In genomic region chr9:59692145-59692544, GRCm38 (mm10) we compare ENCODE assay signal across 8 mouse cellular contexts. TPM values are rescaled to one million over a fixed set of nuclear protein-coding genes. Genes with fewer than 3 reads are reported as not detected.
A peak's percentile ranks its signal among the peaks of the same experiment; 100 is the strongest.
DNase-seq lines count a peak whose midpoint lies in the region; ATAC-seq and TF ChIP-seq lines count a peak whose summit lies in the region.

No protein-coding gene starts in this region.

- WGBS in forebrain, embryonic 16.5 days, result 21% methylated on average over 9 of the region's 9 CpGs
- WGBS in lung, embryonic 16.5 days, result 35% methylated on average over 9 of the region's 9 CpGs

- peaks cover 15% of the 10 kb centered on the region for H3K4me1 ChIP-seq in forebrain, embryonic 16.5 days (replicated peaks; ENCODE audit: control insufficient read depth, insufficient read depth, low read length)
- peaks cover 40% of the 10 kb centered on the region for H3K4me1 ChIP-seq in lung, embryonic 16.5 days (replicated peaks; ENCODE audit: control insufficient read depth, insufficient read depth, low read length)

- H3K27me3 ChIP-seq in forebrain, embryonic 16.5 days (replicated peaks; ENCODE audit: control insufficient read depth, insufficient read depth, low read length), result no peaks in the 10 kb centered on the region
- no peaks in the 10 kb centered on the region for H3K27me3 ChIP-seq in lung, embryonic 16.5 days (ENCODE audit: control insufficient read depth, insufficient read depth, low read depth, low read length)

- H3K36me3 ChIP-seq in forebrain, embryonic 16.5 days (ENCODE audit: control insufficient read depth, insufficient read depth), result no peaks in the 10 kb centered on the region
- no peaks in the 10 kb centered on the region for H3K36me3 ChIP-seq in lung, embryonic 16.5 days (ENCODE audit: control insufficient read depth, insufficient read depth, low read length)

- ATAC-seq in forebrain, embryonic 16.5 days, result peak; percentile 72
- ATAC-seq in lung, embryonic 16.5 days (ENCODE audit: low read depth), result peak; percentile 50

- peak overlapping the region; percentile 38 for H3K4me3 ChIP-seq in forebrain, embryonic 16.5 days (replicated peaks; ENCODE audit: low read length)
- H3K4me3 ChIP-seq in lung, embryonic 16.5 days (ENCODE audit: low read length), result peak overlapping the region; percentile 38

- H3K9me3 ChIP-seq in forebrain, embryonic 16.5 days (ENCODE audit: control insufficient read depth, low read length), result no peaks in the 10 kb centered on the region
- no peaks in the 10 kb centered on the region for H3K9me3 ChIP-seq in lung, embryonic 16.5 days (ENCODE audit: control insufficient read depth, low read length)

- no peak for TF ChIP-seq POLR2A in brain, embryonic 14.5 days (IDR thresholded peaks at IDR 0.05; ENCODE audit: borderline replicate concordance, extremely low read depth, insufficient read depth, insufficient read length, poor library complexity, severe bottlenecking)

- peak overlapping the region; percentile 68 for H3K27ac ChIP-seq in forebrain, embryonic 16.5 days (ENCODE audit: low read length)
- peak overlapping the region; percentile 92 for H3K27ac ChIP-seq in lung, embryonic 16.5 days (ENCODE audit: low read length)

- H3K4me2 ChIP-seq in forebrain, embryonic 16.5 days (ENCODE audit: low read length), result peak overlapping the region; percentile 60
- peak overlapping the region; percentile 65 for H3K4me2 ChIP-seq in lung, embryonic 16.5 days (ENCODE audit: low read depth, low read length)

- peak overlapping the region; percentile 47 for H3K9ac ChIP-seq in forebrain, embryonic 16.5 days (replicated peaks; ENCODE audit: low read depth, low read length)
- H3K9ac ChIP-seq in lung, embryonic 16.5 days (ENCODE audit: low read length), result peak overlapping the region; percentile 60

- DNase-seq in kidney, adult 18-20 months, result peak; percentile 21
- DNase-seq in kidney, adult 9 months, result no peak
- peak; percentile 72 for DNase-seq in brain, embryonic 14.5 days (ENCODE audit: low read depth)
- peak; percentile 48 for DNase-seq in kidney, postnatal 10 days
- peak; percentile 61 for DNase-seq in right cerebral cortex, postnatal 14 days
- DNase-seq in thymus, postnatal 10 days (ENCODE audit: low spot score in 2 of 2), result no peak

- TF ChIP-seq CTCF in brain, embryonic 14.5 days (IDR thresholded peaks at IDR 0.05; ENCODE audit: borderline replicate concordance, extremely low read depth, insufficient read depth, insufficient read length), result no peak

RNA-seq across cellular contexts. Expression of gene Gramd2, which starts 12.2 kb away (rescaled TPM):
- polyA plus RNA-seq in brain, embryonic 14.5 days (2012; rRNA removed), result 7.6 and 8.8 TPM in 2 replicates
- 3.7 and 5.4 TPM in 2 replicates for polyA plus RNA-seq in forebrain, embryonic 16.5 days (2015; fragmentation: Nextera tagmentation; extraction: Ambion mirVana)
- 11.0 and 13.2 TPM in 2 replicates for polyA plus RNA-seq in lung, embryonic 16.5 days (2015; fragmentation: Nextera tagmentation; extraction: Ambion mirVana)

RNA-seq across cellular contexts. Expression of gene Pkm, which starts 36.0 kb away (rescaled TPM):
- 986 and 1,073 TPM in 2 replicates for polyA plus RNA-seq in brain, embryonic 14.5 days (2012; rRNA removed)
- 1,186 and 1,222 TPM in 2 replicates for polyA plus RNA-seq in forebrain, embryonic 16.5 days (2015; fragmentation: Nextera tagmentation; extraction: Ambion mirVana)
- polyA plus RNA-seq in lung, embryonic 16.5 days (2015; fragmentation: Nextera tagmentation; extraction: Ambion mirVana), result 1,125 and 1,193 TPM in 2 replicates

RNA-seq across cellular contexts. Expression of gene Senp8, which starts 58.4 kb away (rescaled TPM):
- 7.5 and 8.7 TPM in 2 replicates for polyA plus RNA-seq in brain, embryonic 14.5 days (2012; rRNA removed)
- polyA plus RNA-seq in forebrain, embryonic 16.5 days (2015; fragmentation: Nextera tagmentation; extraction: Ambion mirVana), result 10.2 and 11.7 TPM in 2 replicates
- 9.1 and 9.9 TPM in 2 replicates for polyA plus RNA-seq in lung, embryonic 16.5 days (2015; fragmentation: Nextera tagmentation; extraction: Ambion mirVana)

RNA-seq across cellular contexts. Expression of gene Myo9a, which starts 58.6 kb away (rescaled TPM):
- polyA plus RNA-seq in brain, embryonic 14.5 days (2012; rRNA removed), result 18.7 and 26.6 TPM in 2 replicates
- polyA plus RNA-seq in forebrain, embryonic 16.5 days (2015; fragmentation: Nextera tagmentation; extraction: Ambion mirVana), result 26.8 and 27.2 TPM in 2 replicates
- polyA plus RNA-seq in lung, embryonic 16.5 days (2015; fragmentation: Nextera tagmentation; extraction: Ambion mirVana), result 12.3 and 12.6 TPM in 2 replicates

Comparison
In these comparisons a context has a peak if more than half of its experiments do, and no peak if none do; other contexts are left out.
1. DNase-seq: peak in kidney, adult 18-20 months (single experiment), brain, embryonic 14.5 days (single experiment), kidney, postnatal 10 days (single experiment) and right cerebral cortex, postnatal 14 days (single experiment); none in kidney, adult 9 months (single experiment) and thymus, postnatal 10 days (0 of 2).